ENCODE assay signal across 8 mouse cellular contexts in the genomic region with DNA sequence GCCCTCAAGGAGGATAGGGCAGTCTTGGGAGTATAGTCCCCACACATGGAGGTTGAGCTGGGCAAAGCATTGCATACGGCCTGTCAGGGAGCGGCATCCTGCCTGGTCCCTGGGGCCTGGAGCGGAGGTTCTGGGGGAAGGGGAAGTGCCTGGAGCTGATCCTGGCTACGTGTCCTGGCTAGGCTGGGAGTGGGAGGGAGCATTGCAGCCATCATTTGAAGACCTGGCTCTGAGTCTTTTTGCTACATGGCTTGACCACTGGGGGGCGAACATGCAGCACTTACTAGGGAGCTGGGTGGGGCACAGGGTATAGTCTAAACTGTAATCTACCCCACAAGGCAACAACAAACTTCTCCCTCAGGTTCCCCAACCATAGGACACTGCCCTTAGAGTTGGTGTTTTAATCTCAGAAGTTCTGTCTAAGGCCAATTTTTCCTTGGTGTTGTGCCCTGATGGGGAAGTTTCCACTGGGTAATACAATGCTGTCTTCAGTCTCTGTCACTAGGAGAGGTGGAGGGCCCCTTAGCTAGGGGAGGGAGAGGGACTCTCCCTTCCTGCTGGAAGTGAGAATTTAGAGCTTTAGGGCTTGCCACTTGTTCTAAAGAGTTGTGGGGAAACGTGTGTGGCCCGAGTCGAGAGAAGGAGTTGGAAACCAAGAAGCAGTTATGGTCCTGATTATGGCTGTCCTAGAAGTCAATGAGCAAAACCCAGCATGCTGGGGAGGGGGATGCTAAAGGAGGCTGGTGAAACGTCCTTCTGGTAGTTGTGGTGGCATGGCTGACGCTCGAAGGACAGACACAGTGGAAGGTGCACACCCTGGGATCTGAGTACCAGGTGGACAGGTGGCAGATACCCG. TPM values are rescaled to one million over a fixed set of nuclear protein-coding genes. Genes with fewer than 3 reads are reported as not detected.
DNase-seq lines count a peak whose midpoint lies in the region; ATAC-seq lines count a peak whose summit lies in the region.

No protein-coding gene starts in this region.

- H3K27me3 ChIP-seq in forebrain, embryonic 11.5 days (ENCODE audit: control insufficient read depth, insufficient read depth, low read length): peaks cover 7% of the 10 kb centered on the region
- H3K27me3 ChIP-seq in forebrain, embryonic 12.5 days: peaks cover 33% of the 10 kb centered on the region
- H3K27me3 ChIP-seq in limb, embryonic 15.5 days: no peaks in the 10 kb centered on the region
- no peaks in the 10 kb centered on the region for H3K27me3 ChIP-seq in stomach, embryonic 16.5 days (ENCODE audit: control insufficient read depth, insufficient read depth, low read length)

- H3K36me3 ChIP-seq in forebrain, embryonic 11.5 days (ENCODE audit: control insufficient read depth, insufficient read depth, low read length): no peaks in the 10 kb centered on the region
- H3K36me3 ChIP-seq in forebrain, embryonic 12.5 days (replicated peaks): no peaks in the 10 kb centered on the region
- 0 out of 2 replicates have a peak, but pooled peaks cover 2% of the 10 kb centered on the region for H3K36me3 ChIP-seq in limb, embryonic 15.5 days
- no peaks in the 10 kb centered on the region for H3K36me3 ChIP-seq in stomach, embryonic 16.5 days (ENCODE audit: control insufficient read depth, insufficient read depth, low read length)

- ATAC-seq in forebrain, embryonic 11.5 days (replicated peaks; ENCODE audit: low FRiP score): no peak
- ATAC-seq in forebrain, embryonic 12.5 days (ENCODE audit: low FRiP score): no peak
- peak; percentile 69 for ATAC-seq in common myeloid progenitor, adult 5-6 weeks (replicated peaks; ENCODE audit: low read depth, poor library complexity, severe bottlenecking)
- ATAC-seq in limb, embryonic 15.5 days (ENCODE audit: insufficient number of reproducible peaks, low FRiP score, low TSS enrichment, low read depth): no peak
- peak; percentile 4; the same call in 1 of the 2 replicates for ATAC-seq in stomach, embryonic 16.5 days (ENCODE audit: insufficient read depth, low FRiP score)

- H3K27ac ChIP-seq in forebrain, embryonic 11.5 days (ENCODE audit: low read depth, low read length): no peak overlapping the region
- H3K27ac ChIP-seq in forebrain, embryonic 12.5 days: no peak overlapping the region
- H3K27ac ChIP-seq in limb, embryonic 15.5 days: peak overlapping the region; percentile 99
- H3K27ac ChIP-seq in stomach, embryonic 16.5 days (ENCODE audit: low read length): peak overlapping the region; percentile 99

- peaks cover 6% of the 10 kb centered on the region; the same call in 1 of the 2 replicates for H3K4me1 ChIP-seq in forebrain, embryonic 11.5 days (replicated peaks; ENCODE audit: control insufficient read depth, insufficient read depth, low read length)
- H3K4me1 ChIP-seq in forebrain, embryonic 12.5 days: peaks cover 31% of the 10 kb centered on the region
- H3K4me1 ChIP-seq in limb, embryonic 15.5 days: peaks cover 81% of the 10 kb centered on the region
- peaks cover 71% of the 10 kb centered on the region for H3K4me1 ChIP-seq in stomach, embryonic 16.5 days (ENCODE audit: control insufficient read depth, insufficient read depth, low read length)

- H3K4me3 ChIP-seq in forebrain, embryonic 11.5 days (ENCODE audit: low read depth, low read length): no peak overlapping the region
- no peak overlapping the region for H3K4me3 ChIP-seq in forebrain, embryonic 12.5 days (replicated peaks)
- peak overlapping the region; percentile 85 for H3K4me3 ChIP-seq in limb, embryonic 15.5 days
- H3K4me3 ChIP-seq in stomach, embryonic 16.5 days (replicated peaks; ENCODE audit: low read length): peak overlapping the region; percentile 87

- no peaks in the 10 kb centered on the region for H3K9me3 ChIP-seq in forebrain, embryonic 11.5 days (ENCODE audit: control insufficient read depth, low read length)
- no peaks in the 10 kb centered on the region for H3K9me3 ChIP-seq in forebrain, embryonic 12.5 days
- no peaks in the 10 kb centered on the region for H3K9me3 ChIP-seq in limb, embryonic 15.5 days
- no peaks in the 10 kb centered on the region for H3K9me3 ChIP-seq in stomach, embryonic 16.5 days (replicated peaks; ENCODE audit: control insufficient read depth, low read length)

- WGBS in forebrain, embryonic 11.5 days: 40% methylated on average over 12 of the region's 12 CpGs
- WGBS in forebrain, embryonic 12.5 days: 40% methylated on average over 12 of the region's 12 CpGs
- 22% methylated on average over 12 of the region's 12 CpGs for WGBS in limb, embryonic 15.5 days
- 29% methylated on average over 12 of the region's 12 CpGs for WGBS in stomach, embryonic 16.5 days

- H3K4me2 ChIP-seq in forebrain, embryonic 11.5 days (ENCODE audit: low read depth, low read length, severe bottlenecking): no peak overlapping the region
- no peak overlapping the region for H3K4me2 ChIP-seq in forebrain, embryonic 12.5 days
- H3K4me2 ChIP-seq in limb, embryonic 15.5 days: peak overlapping the region; percentile 70
- H3K4me2 ChIP-seq in stomach, embryonic 16.5 days (ENCODE audit: low read depth, low read length): peak overlapping the region; percentile 76

- no peak overlapping the region for H3K9ac ChIP-seq in forebrain, embryonic 11.5 days (ENCODE audit: low read length)
- H3K9ac ChIP-seq in forebrain, embryonic 12.5 days: no peak overlapping the region
- peak overlapping the region; percentile 28 for H3K9ac ChIP-seq in limb, embryonic 15.5 days
- H3K9ac ChIP-seq in stomach, embryonic 16.5 days (ENCODE audit: low read length): peak overlapping the region; percentile 97

- DNase-seq in forebrain, embryonic 11.5 days (ENCODE audit: low spot score): peak; percentile 81
- peak; percentile 100 for DNase-seq in heart, adult 11 months
- peak; percentile 82 for DNase-seq in kidney, adult 11 months
- peak; percentile 78 to 85 for DNase-seq in natural killer cell, adult 2 months (ENCODE audit: low spot score in 2 of 2)

RNA-seq across cellular contexts. Expression of a gene that starts 3.9 kb away (rescaled TPM):
- 7.1 and 7.3 TPM in 2 replicates for polyA plus RNA-seq in forebrain, embryonic 11.5 days (2014; fragmentation: Nextera tagmentation; extraction: Ambion mirVana)
- polyA plus RNA-seq in forebrain, embryonic 12.5 days (2016; fragmentation: Nextera tagmentation; extraction: Ambion mirVana): 6.4 and 8.5 TPM in 2 replicates
- total RNA-seq in common myeloid progenitor, adult 5-6 weeks (2017): 14.1 and 14.9 TPM in 2 replicates
- 96.4 and 104 TPM in 2 replicates for polyA plus RNA-seq in limb, embryonic 15.5 days (2015; fragmentation: Nextera tagmentation; extraction: Ambion mirVana)
- 46.4 and 48.3 TPM in 2 replicates for polyA plus RNA-seq in stomach, embryonic 16.5 days (2015; fragmentation: Nextera tagmentation; extraction: Ambion mirVana)

RNA-seq across cellular contexts. Expression of a gene that starts 26.2 kb away (rescaled TPM):
- polyA plus RNA-seq in forebrain, embryonic 11.5 days (2014; fragmentation: Nextera tagmentation; extraction: Ambion mirVana): 467 and 472 TPM in 2 replicates
- polyA plus RNA-seq in forebrain, embryonic 12.5 days (2016; fragmentation: Nextera tagmentation; extraction: Ambion mirVana): 365 and 373 TPM in 2 replicates
- total RNA-seq in common myeloid progenitor, adult 5-6 weeks (2017): 721 and 789 TPM in 2 replicates
- polyA plus RNA-seq in limb, embryonic 15.5 days (2015; fragmentation: Nextera tagmentation; extraction: Ambion mirVana): 467 and 482 TPM in 2 replicates
- polyA plus RNA-seq in stomach, embryonic 16.5 days (2015; fragmentation: Nextera tagmentation; extraction: Ambion mirVana): 401 and 441 TPM in 2 replicates

RNA-seq across cellular contexts. Expression of a gene that starts 39.4 kb away (rescaled TPM):
- 34.4 and 35.5 TPM in 2 replicates for polyA plus RNA-seq in forebrain, embryonic 11.5 days (2014; fragmentation: Nextera tagmentation; extraction: Ambion mirVana)
- 36.9 and 37.0 TPM in 2 replicates for polyA plus RNA-seq in forebrain, embryonic 12.5 days (2016; fragmentation: Nextera tagmentation; extraction: Ambion mirVana)
- total RNA-seq in common myeloid progenitor, adult 5-6 weeks (2017): 19.9 and 25.9 TPM in 2 replicates
- 29.3 and 30.0 TPM in 2 replicates for polyA plus RNA-seq in limb, embryonic 15.5 days (2015; fragmentation: Nextera tagmentation; extraction: Ambion mirVana)
- 30.0 and 34.9 TPM in 2 replicates for polyA plus RNA-seq in stomach, embryonic 16.5 days (2015; fragmentation: Nextera tagmentation; extraction: Ambion mirVana)

RNA-seq across cellular contexts. Expression of a gene that starts 51.3 kb away (rescaled TPM):
- polyA plus RNA-seq in forebrain, embryonic 11.5 days (2014; fragmentation: Nextera tagmentation; extraction: Ambion mirVana): 62.6 and 63.2 TPM in 2 replicates
- 193 and 206 TPM in 2 replicates for polyA plus RNA-seq in forebrain, embryonic 12.5 days (2016; fragmentation: Nextera tagmentation; extraction: Ambion mirVana)
- 151 and 180 TPM in 2 replicates for total RNA-seq in common myeloid progenitor, adult 5-6 weeks (2017)
- 155 and 160 TPM in 2 replicates for polyA plus RNA-seq in limb, embryonic 15.5 days (2015; fragmentation: Nextera tagmentation; extraction: Ambion mirVana)
- 142 and 149 TPM in 2 replicates for polyA plus RNA-seq in stomach, embryonic 16.5 days (2015; fragmentation: Nextera tagmentation; extraction: Ambion mirVana)

Comparison
In these comparisons a context has a peak if more than half of its experiments do, and no peak if none do; other contexts are left out.
1. ATAC-seq: peak in common myeloid progenitor, adult 5-6 weeks (single experiment) and stomach, embryonic 16.5 days (single experiment); none in forebrain, embryonic 11.5 days (single experiment), forebrain, embryonic 12.5 days (single experiment) and limb, embryonic 15.5 days (single experiment).
2. H3K27ac ChIP-seq: peak in limb, embryonic 15.5 days (single experiment) and stomach, embryonic 16.5 days (single experiment); none in forebrain, embryonic 11.5 days (single experiment) and forebrain, embryonic 12.5 days (single experiment).
3. H3K4me2 ChIP-seq: peak in limb, embryonic 15.5 days (single experiment) and stomach, embryonic 16.5 days (single experiment); none in forebrain, embryonic 11.5 days (single experiment) and forebrain, embryonic 12.5 days (single experiment).
4. H3K4me3 ChIP-seq: peak in limb, embryonic 15.5 days (single experiment) and stomach, embryonic 16.5 days (single experiment); none in forebrain, embryonic 11.5 days (single experiment) and forebrain, embryonic 12.5 days (single experiment).
5. H3K9ac ChIP-seq: peak in limb, embryonic 15.5 days (single experiment) and stomach, embryonic 16.5 days (single experiment); none in forebrain, embryonic 11.5 days (single experiment) and forebrain, embryonic 12.5 days (single experiment).
6. Peak in every context shown above with its lines, with median percentiles within 50 percentile points of each other: DNase-seq.